In genomic region chr11:107676207-107676940, GRCm38 (mm10) we compare ENCODE assay signal across 11 mouse cellular contexts. TPM values are rescaled to one million over a fixed set of nuclear protein-coding genes. Genes with fewer than 3 reads are reported as not detected.
A peak's percentile ranks its signal among the peaks of the same experiment; 100 is the strongest.
DNase-seq lines count a peak whose midpoint lies in the region; ATAC-seq and TF ChIP-seq lines count a peak whose summit lies in the region.
"Had no signal": no experiment of that assay in that cellular context is flagged by ENCODE, and none has a peak within 500 bp of the region (broad histone marks: within the 10 kb centered on the region; RNA-seq: fewer than 3 reads in every experiment).

No protein-coding gene starts in this region.

- no peaks in the 10 kb centered on the region for H3K9me3 ChIP-seq in forebrain, embryonic 11.5 days (ENCODE audit: control insufficient read depth, low read length)
- H3K9me3 ChIP-seq in forebrain, embryonic 10.5 days: no peaks in the 10 kb centered on the region
- no peaks in the 10 kb centered on the region for H3K9me3 ChIP-seq in neural tube, embryonic 12.5 days
- no peaks in the 10 kb centered on the region for H3K9me3 ChIP-seq in hindbrain, embryonic 16.5 days (ENCODE audit: control insufficient read depth, low read length)
- H3K9me3 ChIP-seq: lung, embryonic 15.5 days had no signal

- no peak for ATAC-seq in forebrain, embryonic 11.5 days (replicated peaks; ENCODE audit: low FRiP score)
- ATAC-seq in neural tube, embryonic 12.5 days (ENCODE audit: low FRiP score, low read depth): no peak
- ATAC-seq in hindbrain, embryonic 16.5 days: no peak; the same call in 1 of the 2 replicates

- peak; percentile 39 for DNase-seq in forebrain, embryonic 11.5 days (ENCODE audit: low spot score)
- DNase-seq in forebrain, embryonic 10.5 days (ENCODE audit: extremely low spot score, low spot score): no peak
- no peak for DNase-seq in neural tube, embryonic 10.5 days (ENCODE audit: extremely low spot score, low spot score)
- no peak for DNase-seq in spleen, postnatal 14 days (ENCODE audit: low spot score in 2 of 2)
- no peak for DNase-seq in frontal cortex, postnatal 25 days (ENCODE audit: low spot score in 2 of 2)
- DNase-seq: embryo, embryonic 11 days had no signal

- 55% methylated on average over 17 of the region's 17 CpGs for WGBS in forebrain, embryonic 11.5 days
- WGBS in forebrain, embryonic 10.5 days: 68% methylated on average over 17 of the region's 17 CpGs
- 64% methylated on average over 17 of the region's 17 CpGs for WGBS in neural tube, embryonic 12.5 days
- 25% methylated on average over 17 of the region's 17 CpGs for WGBS in hindbrain, embryonic 16.5 days
- WGBS in olfactory bulb, adult 2 months: 20% methylated on average over 17 of the region's 17 CpGs

- no peak overlapping the region for H3K4me3 ChIP-seq in forebrain, embryonic 11.5 days (ENCODE audit: low read depth, low read length)
- no peak overlapping the region for H3K4me3 ChIP-seq in forebrain, embryonic 10.5 days
- H3K4me3 ChIP-seq in neural tube, embryonic 12.5 days: no peak overlapping the region
- no peak overlapping the region for H3K4me3 ChIP-seq in hindbrain, embryonic 16.5 days (ENCODE audit: low read length)
- H3K4me3 ChIP-seq in olfactory bulb, adult 2 months (ENCODE audit: insufficient read depth, low read depth, low read length): no peak overlapping the region
- H3K4me3 ChIP-seq: lung, embryonic 15.5 days had no signal

- peaks cover 4% of the 10 kb centered on the region; the same call in 1 of the 2 replicates for H3K36me3 ChIP-seq in forebrain, embryonic 11.5 days (ENCODE audit: control insufficient read depth, insufficient read depth, low read length)
- H3K36me3 ChIP-seq in forebrain, embryonic 10.5 days (replicated peaks): peaks cover 55% of the 10 kb centered on the region
- peaks cover 18% of the 10 kb centered on the region for H3K36me3 ChIP-seq in neural tube, embryonic 12.5 days
- H3K36me3 ChIP-seq in hindbrain, embryonic 16.5 days (ENCODE audit: control insufficient read depth, insufficient read depth, low read length): peaks cover 14% of the 10 kb centered on the region

- no peaks in the 10 kb centered on the region; the same call in 1 of the 2 replicates for H3K4me1 ChIP-seq in forebrain, embryonic 11.5 days (replicated peaks; ENCODE audit: control insufficient read depth, insufficient read depth, low read length)
- peaks cover 18% of the 10 kb centered on the region for H3K4me1 ChIP-seq in forebrain, embryonic 10.5 days
- peaks cover 17% of the 10 kb centered on the region for H3K4me1 ChIP-seq in neural tube, embryonic 12.5 days
- H3K4me1 ChIP-seq in hindbrain, embryonic 16.5 days (ENCODE audit: control insufficient read depth, insufficient read depth, low read depth, low read length): peaks cover 9% of the 10 kb centered on the region
- peaks cover 12% of the 10 kb centered on the region for H3K4me1 ChIP-seq in olfactory bulb, adult 2 months (ENCODE audit: control insufficient read depth, insufficient read depth, low read length)
- H3K4me1 ChIP-seq: lung, embryonic 15.5 days had no signal

- H3K27ac ChIP-seq in forebrain, embryonic 11.5 days (ENCODE audit: low read depth, low read length): no peak overlapping the region
- no peak overlapping the region for H3K27ac ChIP-seq in forebrain, embryonic 10.5 days
- no peak overlapping the region for H3K27ac ChIP-seq in neural tube, embryonic 12.5 days
- H3K27ac ChIP-seq in hindbrain, embryonic 16.5 days (ENCODE audit: low read depth, low read length): peak overlapping the region; percentile 55; the same call in 1 of the 2 replicates
- H3K27ac ChIP-seq in olfactory bulb, adult 2 months (ENCODE audit: insufficient read depth, low read depth, low read length): 0 out of 2 replicates have a peak overlapping the region, but pooled peaks have one; percentile 48
- H3K27ac ChIP-seq: lung, embryonic 15.5 days had no signal

- TF ChIP-seq CTCF in olfactory bulb, adult 2 months (IDR thresholded peaks at IDR 0.05; ENCODE audit: insufficient read depth, low read depth, low read length): no peak

- H3K9ac ChIP-seq in forebrain, embryonic 11.5 days (ENCODE audit: low read length): no peak overlapping the region
- H3K9ac ChIP-seq in neural tube, embryonic 12.5 days: no peak overlapping the region
- peak overlapping the region; percentile 23; the same call in 1 of the 2 replicates for H3K9ac ChIP-seq in hindbrain, embryonic 16.5 days (ENCODE audit: low read depth, low read length)
- H3K9ac ChIP-seq: lung, embryonic 15.5 days had no signal

- no peaks in the 10 kb centered on the region for H3K27me3 ChIP-seq in forebrain, embryonic 11.5 days (ENCODE audit: control insufficient read depth, insufficient read depth, low read length)
- H3K27me3 ChIP-seq in forebrain, embryonic 10.5 days (ENCODE audit: poor library complexity, severe bottlenecking): no peaks in the 10 kb centered on the region
- H3K27me3 ChIP-seq in neural tube, embryonic 12.5 days (replicated peaks): no peaks in the 10 kb centered on the region
- no peaks in the 10 kb centered on the region for H3K27me3 ChIP-seq in hindbrain, embryonic 16.5 days (replicated peaks; ENCODE audit: control insufficient read depth, insufficient read depth, low read length)
- H3K27me3 ChIP-seq: lung, embryonic 15.5 days had no signal

- no peak for TF ChIP-seq POLR2A in olfactory bulb, adult 2 months (IDR thresholded peaks at IDR 0.05; ENCODE audit: insufficient read depth, low read depth, low read length)

- H3K4me2 ChIP-seq in forebrain, embryonic 11.5 days (ENCODE audit: low read depth, low read length, severe bottlenecking): no peak overlapping the region
- peak overlapping the region; percentile 22; the same call in 1 of the 2 replicates for H3K4me2 ChIP-seq in neural tube, embryonic 12.5 days (replicated peaks)
- H3K4me2 ChIP-seq in hindbrain, embryonic 16.5 days (ENCODE audit: low read length): peak overlapping the region; percentile 47
- H3K4me2 ChIP-seq: lung, embryonic 15.5 days had no signal

RNA-seq across cellular contexts. Expression of gene Cacng1, which starts 39.9 kb away (rescaled TPM):
- polyA plus RNA-seq in forebrain, embryonic 11.5 days (2014; fragmentation: Nextera tagmentation; extraction: Ambion mirVana): 0.21 TPM in 1 of 2 replicates, not detected in the other
- 0.16 TPM in 1 of 2 replicates, not detected in the other for polyA plus RNA-seq in forebrain, embryonic 10.5 days (2016; fragmentation: Nextera tagmentation; extraction: Ambion mirVana)
- polyA plus RNA-seq in neural tube, embryonic 12.5 days (2016; fragmentation: Nextera tagmentation; extraction: Ambion mirVana): 1.5 and 1.8 TPM in 2 replicates
- polyA plus RNA-seq in hindbrain, embryonic 16.5 days (2015; fragmentation: Nextera tagmentation; extraction: Ambion mirVana): 0.29 and 2.4 TPM in 2 replicates
- polyA plus RNA-seq in olfactory bulb, adult 2 months (2012; ENCODE audit: insufficient read depth, insufficient read length, low replicate concordance, missing spikeins): not detected in 2 replicates
- polyA plus RNA-seq: intestine, embryonic 14.5 days; lung, embryonic 15.5 days had no signal

Comparison
In these comparisons a context has a peak if more than half of its experiments do, and no peak if none do; other contexts are left out.
1. H3K27ac ChIP-seq: peak in hindbrain, embryonic 16.5 days (single experiment) and olfactory bulb, adult 2 months (single experiment); none in forebrain, embryonic 11.5 days (single experiment), forebrain, embryonic 10.5 days (single experiment) and neural tube, embryonic 12.5 days (single experiment).